Mouse (Mus musculus): Measurements from ENCODE around the gene Itgad. TPM values are rescaled to one million over a fixed set of nuclear protein-coding genes. Genes with fewer than 3 reads are reported as not detected.

Gene Itgad
- total RNA-seq, 4 experiments from 2014 or later = 0.66 to 1.4 TPM; not detected in 2

- no peak for DNase-seq (ENCODE audit: low spot score in 2 of 2)
Measured at GRCm38 (mm10) chr7:128242331-128242730, 88.2 kb downstream of the Itgad start.

- DNase-seq (ENCODE audit: low spot score in 2 of 2) = no peak
Measured at GRCm38 (mm10) chr7:128243921-128244320, 89.7 kb downstream of the Itgad start.

GRCm38 (mm10) chr7:128244410-128245025 is 90.3 kb downstream of the Itgad start:
- DNase-seq (ENCODE audit: low spot score in 2 of 2) = no peak

GRCm38 (mm10) chr7:128245547-128245946 is 91.4 kb downstream of the Itgad start:
- DNase-seq (ENCODE audit: low spot score in 2 of 2) = no peak

- DNase-seq (ENCODE audit: low spot score in 2 of 2) = peak in 1 of 2 experiments; percentile 33
Measured at GRCm38 (mm10) chr7:128246496-128247391, 92.6 kb downstream of the Itgad start, which contains the start of gene Tgfb1i1. Gene Tgfb1i1 (plus strand): TSS chr7:128246812.

- DNase-seq (ENCODE audit: low spot score in 2 of 2) = peak; percentile 68 to 75
Measured at GRCm38 (mm10) chr7:128247443-128247842, 93.3 kb downstream of the Itgad start.

GRCm38 (mm10) chr7:128248081-128249042 is 94.2 kb downstream of the Itgad start:
- DNase-seq (ENCODE audit: low spot score in 2 of 2) = no peak

GRCm38 (mm10) chr7:128249998-128250397 is 95.8 kb downstream of the Itgad start:
- no peak for DNase-seq (ENCODE audit: low spot score in 2 of 2)

GRCm38 (mm10) chr7:128251946-128252345 is 97.8 kb downstream of the Itgad start:
- DNase-seq (ENCODE audit: low spot score in 2 of 2) = no peak

GRCm38 (mm10) chr7:128252609-128253008 is 98.4 kb downstream of the Itgad start:
- DNase-seq (ENCODE audit: low spot score in 2 of 2) = peak in 1 of 2 experiments; percentile 84

- DNase-seq (ENCODE audit: low spot score in 2 of 2) = no peak
Measured at GRCm38 (mm10) chr7:128254978-128255377, 100.8 kb downstream of the Itgad start.

GRCm38 (mm10) chr7:128255757-128256156 is 101.6 kb downstream of the Itgad start:
- no peak for DNase-seq (ENCODE audit: low spot score in 2 of 2)

- no peak for DNase-seq (ENCODE audit: low spot score in 2 of 2)
Measured at GRCm38 (mm10) chr7:128256783-128257334, 102.7 kb downstream of the Itgad start.

GRCm38 (mm10) chr7:128265411-128265810 is 111.2 kb downstream of the Itgad start, which contains the start of gene Slc5a2:
Gene Slc5a2 (plus strand): TSS chr7:128265657.
- no peak for DNase-seq (ENCODE audit: low spot score in 2 of 2)

GRCm38 (mm10) chr7:128266056-128266455 is 111.9 kb downstream of the Itgad start:
- DNase-seq (ENCODE audit: low spot score in 2 of 2) = no peak

GRCm38 (mm10) chr7:128267391-128267790 is 113.2 kb downstream of the Itgad start:
- DNase-seq (ENCODE audit: low spot score in 2 of 2) = no peak

GRCm38 (mm10) chr7:128267813-128268212 is 113.6 kb downstream of the Itgad start:
- DNase-seq (ENCODE audit: low spot score in 2 of 2) = no peak

GRCm38 (mm10) chr7:128270431-128270850 is 116.3 kb downstream of the Itgad start:
- no peak for DNase-seq (ENCODE audit: low spot score in 2 of 2)

GRCm38 (mm10) chr7:128271496-128271895 is 117.3 kb downstream of the Itgad start:
- DNase-seq (ENCODE audit: low spot score in 2 of 2) = no peak
